Mouse (Mus musculus) testis, adult 2 months (tissue): ENCODE results near the gene Ccdc43.

Experiments used
- CTCF ChIP-seq: fragments of 200-500 bp; IDR thresholded peaks from 2 replicates; pipeline ENCODE4 v1.5.1; 2012; ENCODE audit warnings: low read depth, mild to moderate bottlenecking, inconsistent platforms, low read length, moderate library complexity; ENCODE audit not compliant: control insufficient read depth, insufficient read depth, insufficient replicate concordance
- POLR2A ChIP-seq: fragments of 200-500 bp; IDR thresholded peaks from 2 replicates; pipeline ENCODE4 v1.6.1; 2012; ENCODE audit warnings: low read depth, mild to moderate bottlenecking, inconsistent platforms, low read length, moderate library complexity; ENCODE audit not compliant: control insufficient read depth

GRCm38 (mm10) chr11:102728614-102729013 lies 31.0 kb upstream of the Ccdc43 start:
- TF ChIP-seq CTCF: no peak
- no peak for TF ChIP-seq POLR2A
